Mouse (Mus musculus) embryo, embryonic 10 days (tissue): ENCODE measurements around the gene Hspa1l.

ENCODE experiments used
- DNase-seq: peaks from one replicate; pipeline ENCODE4 v3.0.0-alpha.2; 2015; ENCODE audit warnings: low spot score

Hspa1l gene

DNA sequence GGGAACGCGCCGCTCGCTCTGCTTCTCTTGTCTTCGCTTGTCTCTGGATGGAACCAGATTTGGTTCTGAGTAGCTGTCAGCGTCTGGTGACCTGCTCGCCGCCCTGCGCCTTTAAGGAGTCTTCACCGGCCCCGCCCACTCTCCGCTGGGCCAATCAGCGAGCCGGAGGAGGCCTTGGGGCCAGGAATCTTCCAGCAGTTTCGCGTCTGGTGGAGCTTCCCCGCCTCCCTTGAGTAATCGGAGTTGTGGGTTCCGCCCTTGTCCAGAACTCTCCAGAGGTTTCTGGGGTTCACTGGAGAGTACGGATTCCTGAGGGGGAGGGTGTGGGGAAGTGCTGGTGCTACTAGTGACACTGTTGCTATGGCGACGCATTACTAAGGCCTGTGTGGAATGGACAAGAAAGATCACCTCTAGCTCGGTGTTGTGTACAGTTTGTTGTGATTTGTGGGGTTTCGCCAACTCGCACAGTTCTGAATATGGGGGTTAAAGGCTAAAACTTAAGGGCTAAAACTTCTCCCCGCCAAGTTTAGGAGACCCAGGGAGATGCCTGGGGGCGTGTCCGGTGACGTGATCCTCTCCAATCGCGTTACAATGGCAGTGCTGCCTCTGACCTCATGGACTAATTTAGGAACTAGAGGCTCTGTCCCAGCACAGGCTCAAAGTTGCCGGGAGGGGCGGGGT lies at the start of gene Hspa1l, which contains the start of gene Hspa1a:
Gene Hspa1l (plus strand): TSS at position 635 of the 681 bp plus-strand sequence.
Gene Hspa1a (minus strand): TSS at position 88 of the 681 bp plus-strand sequence.
- DNase-seq: peak; percentile 82

- DNase-seq: no peak
Measured at GRCm38 (mm10) chr17:34922939-34923338, 49.6 kb upstream of the Hspa1l start.

DNA sequence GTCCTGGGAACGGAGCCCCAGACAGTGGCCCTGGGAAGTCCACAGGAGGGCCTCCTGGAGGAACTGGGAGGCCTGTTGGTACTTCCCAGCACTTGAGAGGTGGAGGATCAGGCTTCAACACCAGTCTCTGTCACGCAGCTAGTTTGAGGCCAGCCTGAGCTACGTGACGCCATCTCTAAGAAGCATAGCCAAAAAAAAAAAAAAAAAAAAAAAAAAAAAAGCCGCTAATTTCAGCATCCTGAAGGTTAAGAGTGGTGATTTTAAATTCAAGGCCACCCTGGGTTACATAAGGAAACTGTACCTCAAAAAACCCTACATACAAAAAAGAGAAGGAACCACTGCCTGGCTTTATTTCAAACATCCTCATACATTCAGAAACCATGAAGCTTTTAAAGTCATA lies 48.2 kb upstream of the Hspa1l start:
- no peak for DNase-seq

DNA sequence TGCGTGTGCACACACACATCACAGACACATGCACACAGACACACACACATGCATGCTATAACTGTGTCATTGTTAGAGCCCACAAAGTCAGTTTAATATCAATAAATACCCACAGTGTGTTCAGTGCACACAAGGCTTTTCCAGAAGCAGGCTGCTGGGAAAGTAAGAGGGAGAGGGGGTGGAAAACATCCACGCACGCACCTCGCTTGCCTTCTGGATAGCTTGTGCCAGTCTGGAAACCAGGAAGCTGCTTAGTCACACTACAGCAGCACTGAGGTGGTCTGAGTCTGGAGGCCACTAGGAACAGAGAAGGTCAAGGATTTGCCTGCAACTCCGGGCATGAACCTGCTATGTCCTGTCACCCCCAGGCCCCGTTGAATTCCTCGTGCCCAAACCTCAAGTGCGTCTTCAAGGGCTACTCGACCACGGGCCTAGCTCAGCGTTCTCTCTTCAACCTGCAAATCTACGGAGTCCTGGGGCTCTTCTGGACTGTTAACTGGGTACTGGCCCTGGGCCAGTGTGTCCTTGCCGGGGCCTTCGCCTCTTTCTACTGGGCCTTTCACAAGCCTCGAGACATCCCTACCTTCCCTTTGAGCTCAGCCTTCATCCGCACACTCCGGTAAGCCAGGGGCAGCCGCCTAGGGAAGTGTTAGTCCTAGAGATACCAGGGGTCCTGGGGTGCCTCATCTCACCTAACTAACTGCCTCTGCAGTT lies 45.0 kb upstream of the Hspa1l start:
- no peak for DNase-seq

DNA sequence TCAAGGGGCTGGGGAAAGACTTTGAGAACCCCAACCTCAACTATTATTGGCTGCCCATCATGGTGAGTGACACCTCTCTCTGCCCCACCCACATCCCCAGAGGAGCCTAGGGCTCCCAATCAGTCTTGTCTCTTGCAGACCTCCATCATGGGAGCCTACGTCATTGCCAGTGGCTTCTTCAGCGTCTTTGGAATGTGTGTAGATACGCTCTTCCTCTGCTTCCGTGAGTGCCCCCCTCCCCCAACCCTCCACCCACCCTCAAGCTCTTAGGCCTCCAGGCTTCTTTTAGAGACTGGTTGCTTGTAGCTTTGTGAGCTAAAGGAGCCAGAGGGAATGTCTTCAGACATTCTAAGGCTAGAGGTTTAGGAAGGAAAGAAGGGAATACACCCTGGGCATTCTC lies 43.7 kb upstream of the Hspa1l start:
- DNase-seq: no peak

DNA sequence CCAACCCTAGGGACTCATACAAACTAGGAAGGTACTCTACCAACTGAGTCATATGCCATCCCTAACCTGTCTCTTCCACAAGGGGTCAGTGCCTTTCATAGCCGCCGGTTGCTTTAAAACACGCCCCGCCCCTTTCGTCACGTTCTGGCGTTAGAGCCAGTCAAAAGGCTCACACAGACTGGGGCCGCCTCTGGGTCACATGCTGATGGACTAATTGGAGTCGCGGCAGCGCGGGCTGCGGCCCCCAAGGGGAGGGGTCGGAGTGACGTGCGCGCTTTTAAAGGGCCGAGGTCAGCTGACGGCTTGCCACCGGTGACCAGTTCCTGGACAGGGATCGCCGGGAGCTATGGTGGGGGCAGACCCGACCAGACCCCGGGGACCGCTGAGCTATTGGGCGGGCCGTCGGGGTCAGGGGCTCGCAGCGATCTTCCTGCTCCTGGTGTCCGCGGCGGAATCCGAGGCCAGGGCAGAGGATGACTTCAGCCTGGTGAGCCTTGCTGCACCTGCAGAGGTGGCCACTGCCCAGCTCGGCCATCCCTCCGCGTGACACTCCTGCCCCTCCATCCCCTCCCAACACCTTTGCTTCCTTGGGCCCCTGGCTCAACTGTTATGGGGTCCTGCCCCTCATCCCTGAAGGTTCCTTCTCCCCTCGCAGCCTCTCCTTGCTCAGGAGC lies 41.3 kb upstream of the Hspa1l start, which contains the start of gene Neu1:
Gene Neu1 (plus strand): TSS at position 193 of the 674 bp plus-strand sequence.
- DNase-seq: peak; percentile 99

GRCm38 (mm10) chr17:34931735-34932098 lies 40.8 kb upstream of the Hspa1l start:
- no peak for DNase-seq

DNA sequence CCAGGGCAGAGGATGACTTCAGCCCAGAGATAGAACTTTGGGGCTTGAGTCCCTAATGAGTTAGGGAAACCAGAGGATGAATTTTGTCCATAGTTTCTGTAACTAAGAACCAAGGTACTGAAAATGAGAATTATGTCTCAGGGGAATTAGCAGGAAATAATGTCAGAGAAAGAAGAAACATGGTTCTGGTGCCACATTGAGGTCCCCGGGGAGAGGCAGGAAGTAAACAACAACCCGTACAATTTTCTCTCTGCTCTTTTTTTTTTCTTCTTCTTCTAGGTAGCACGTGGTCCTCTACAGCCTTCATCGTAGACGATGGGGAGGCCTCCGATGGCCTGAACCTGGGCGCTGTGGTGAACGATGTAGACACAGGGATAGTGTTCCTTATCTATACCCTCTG lies 40.2 kb upstream of the Hspa1l start:
- no peak for DNase-seq

DNA sequence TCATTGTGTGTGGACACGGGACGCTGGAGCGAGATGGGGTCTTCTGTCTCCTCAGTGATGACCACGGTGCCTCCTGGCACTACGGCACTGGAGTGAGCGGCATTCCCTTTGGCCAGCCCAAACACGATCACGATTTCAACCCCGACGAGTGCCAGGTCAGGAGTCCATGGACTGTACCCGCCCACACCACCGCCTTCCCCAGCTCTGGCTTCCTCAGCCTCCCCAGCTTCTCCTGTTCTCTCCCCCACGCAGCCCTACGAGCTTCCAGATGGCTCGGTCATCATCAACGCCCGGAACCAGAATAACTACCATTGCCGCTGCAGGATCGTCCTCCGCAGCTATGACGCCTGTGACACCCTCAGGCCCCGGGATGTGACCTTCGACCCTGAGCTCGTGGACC lies 38.5 kb upstream of the Hspa1l start:
- peak; percentile 20 for DNase-seq

DNA sequence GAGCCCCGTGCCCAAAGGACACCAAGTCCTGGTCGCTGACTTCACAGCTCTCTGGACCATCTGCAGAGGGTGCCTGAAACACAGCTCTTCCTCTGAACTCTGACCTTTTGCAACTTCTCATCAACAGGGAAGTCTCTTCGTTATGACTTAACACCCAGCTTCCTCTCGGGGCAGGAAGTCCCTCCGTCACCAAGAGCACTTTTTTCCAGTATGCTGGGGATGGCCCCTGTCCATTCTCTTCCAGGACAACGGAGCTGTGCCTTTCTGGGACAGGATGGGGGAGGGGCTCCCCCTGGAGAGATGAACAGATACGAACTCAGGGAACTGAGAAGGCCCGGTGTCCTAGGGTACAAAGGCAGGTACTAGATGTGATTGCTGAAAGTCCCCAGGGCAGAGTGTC lies 37.7 kb upstream of the Hspa1l start:
- no peak for DNase-seq

GRCm38 (mm10) chr17:34937960-34938505 lies 34.5 kb upstream of the Hspa1l start:
- no peak for DNase-seq

DNA sequence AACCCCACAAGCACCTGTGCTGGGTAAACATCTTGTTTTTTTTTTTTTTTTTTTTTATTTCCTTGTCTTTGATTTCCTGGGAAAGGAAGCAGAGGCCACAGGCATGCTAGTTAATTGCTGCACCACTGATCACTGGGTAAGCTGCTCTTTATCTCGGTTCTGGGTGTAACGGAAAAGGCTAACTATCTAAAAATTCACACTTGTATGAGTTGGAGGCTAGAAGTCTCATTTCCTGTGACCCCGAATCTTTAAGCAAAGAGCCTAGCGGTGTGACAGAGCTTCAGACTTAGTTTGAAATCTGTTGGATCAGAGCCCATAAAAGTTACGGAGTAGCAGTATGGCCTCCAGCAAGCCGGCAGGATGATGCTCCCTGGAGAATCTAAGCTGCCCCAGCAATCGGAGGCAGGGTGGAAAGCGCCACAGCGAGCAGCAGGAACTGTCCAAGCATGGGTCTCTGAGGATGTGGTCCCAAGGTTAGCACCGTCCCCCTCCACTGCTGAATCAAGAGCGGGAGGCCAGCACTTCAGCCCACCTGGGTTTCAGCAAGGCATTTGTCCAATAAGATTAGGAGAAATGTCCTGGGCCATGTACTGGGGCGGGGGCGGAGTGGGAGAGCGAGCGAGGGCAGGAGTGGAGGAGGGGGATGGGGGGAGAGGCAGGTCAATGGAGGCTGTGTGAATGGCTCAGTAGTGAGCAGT lies 31.0 kb upstream of the Hspa1l start:
- DNase-seq: peak; percentile 56

- DNase-seq: no peak
Measured at GRCm38 (mm10) chr17:34943128-34943815, 29.2 kb upstream of the Hspa1l start.

GRCm38 (mm10) chr17:34944362-34944761 lies 28.1 kb upstream of the Hspa1l start:
- DNase-seq: no peak

DNA sequence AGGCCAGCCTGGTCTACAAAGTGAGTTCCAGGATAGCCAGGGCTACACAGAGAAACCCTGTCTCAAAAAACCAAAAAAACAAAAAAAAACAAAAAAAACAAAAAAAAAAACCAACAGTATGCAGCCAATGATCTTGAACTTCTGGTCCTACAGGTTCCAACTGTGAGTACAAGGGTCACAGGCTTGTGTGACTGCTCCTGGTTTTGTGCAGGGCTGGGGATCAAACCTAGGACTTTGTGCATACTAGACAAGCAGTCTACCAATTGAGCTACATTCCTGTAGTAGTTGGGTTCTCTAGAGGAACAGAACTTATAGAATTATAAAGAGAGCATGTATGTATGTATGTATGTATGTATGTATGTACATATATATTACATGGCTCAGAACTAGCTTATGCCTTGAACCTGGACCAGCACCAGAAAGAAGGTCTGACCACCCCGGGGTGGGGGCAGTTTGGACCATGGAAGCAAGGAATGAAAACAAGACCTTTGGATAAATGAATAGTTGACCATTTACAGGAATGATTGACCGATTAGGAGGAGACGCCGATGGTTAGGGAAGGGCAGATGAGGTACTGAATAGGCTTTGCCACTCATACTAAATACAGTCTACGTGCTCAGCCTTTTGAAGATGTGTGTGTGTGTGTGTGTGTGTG lies 25.9 kb upstream of the Hspa1l start:
- no peak for DNase-seq

- peak; percentile 64 for DNase-seq
Measured at GRCm38 (mm10) chr17:34947606-34948005, 24.9 kb upstream of the Hspa1l start.

DNA sequence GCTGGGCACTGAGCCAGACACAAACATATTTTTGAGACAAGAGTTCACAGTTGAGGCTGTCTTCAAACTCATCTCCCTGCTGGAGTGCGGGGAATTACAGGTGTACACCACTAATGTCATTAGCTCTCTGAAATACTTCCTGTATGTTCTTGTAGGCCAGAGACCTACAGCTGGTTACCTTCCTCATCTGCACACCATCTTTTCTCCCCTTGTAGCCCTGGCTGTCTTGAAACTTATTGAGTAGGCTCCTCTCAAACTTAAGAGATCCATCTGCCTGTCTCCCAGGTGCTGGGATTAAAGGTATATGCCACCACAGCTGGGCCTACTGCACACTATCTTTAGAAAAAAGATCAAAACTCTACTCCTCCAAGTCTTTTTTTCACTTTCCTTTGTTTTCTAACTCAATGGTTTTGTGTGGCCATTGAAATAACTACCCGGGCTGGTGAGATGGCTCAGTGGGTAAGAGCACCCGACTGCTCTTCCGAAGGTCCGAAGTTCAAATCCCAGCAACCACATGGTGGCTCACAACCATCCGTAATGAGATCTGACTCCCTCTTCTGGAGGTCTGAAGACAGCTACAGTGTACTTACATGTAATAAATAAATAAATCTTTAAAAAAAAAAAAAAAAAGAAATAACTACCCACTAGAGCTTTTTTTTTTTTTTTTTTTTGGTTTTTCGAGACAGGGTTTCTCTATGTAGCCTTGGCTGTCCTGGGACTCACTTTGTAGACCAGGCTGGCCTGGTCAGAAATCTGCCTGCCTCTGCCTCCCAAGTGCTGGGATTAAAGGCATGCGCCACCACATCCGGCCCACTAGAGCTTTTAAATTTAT lies 23.6 kb upstream of the Hspa1l start:
- peak; percentile 26 for DNase-seq

DNA sequence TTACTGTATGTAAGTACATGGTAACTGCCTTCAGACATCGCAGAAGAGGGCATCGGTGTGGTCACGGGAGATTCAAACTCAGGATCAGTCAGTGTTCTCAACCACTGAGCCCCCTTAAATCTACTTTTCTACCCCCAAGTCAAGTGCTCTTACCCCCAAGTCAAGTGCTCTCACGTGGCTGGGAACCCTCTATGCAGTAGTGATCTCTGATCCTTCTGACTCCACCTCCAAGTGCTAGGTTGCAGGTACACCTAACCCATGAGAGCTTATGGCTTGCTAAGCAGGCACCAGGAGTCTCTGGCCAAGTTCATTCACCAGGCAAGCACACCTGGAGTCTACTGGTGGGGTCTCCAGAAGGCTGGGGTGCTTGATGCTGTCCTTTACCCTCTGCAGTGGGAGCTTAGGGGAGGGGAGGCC lies 22.9 kb upstream of the Hspa1l start:
- peak; percentile 72 for DNase-seq

DNA sequence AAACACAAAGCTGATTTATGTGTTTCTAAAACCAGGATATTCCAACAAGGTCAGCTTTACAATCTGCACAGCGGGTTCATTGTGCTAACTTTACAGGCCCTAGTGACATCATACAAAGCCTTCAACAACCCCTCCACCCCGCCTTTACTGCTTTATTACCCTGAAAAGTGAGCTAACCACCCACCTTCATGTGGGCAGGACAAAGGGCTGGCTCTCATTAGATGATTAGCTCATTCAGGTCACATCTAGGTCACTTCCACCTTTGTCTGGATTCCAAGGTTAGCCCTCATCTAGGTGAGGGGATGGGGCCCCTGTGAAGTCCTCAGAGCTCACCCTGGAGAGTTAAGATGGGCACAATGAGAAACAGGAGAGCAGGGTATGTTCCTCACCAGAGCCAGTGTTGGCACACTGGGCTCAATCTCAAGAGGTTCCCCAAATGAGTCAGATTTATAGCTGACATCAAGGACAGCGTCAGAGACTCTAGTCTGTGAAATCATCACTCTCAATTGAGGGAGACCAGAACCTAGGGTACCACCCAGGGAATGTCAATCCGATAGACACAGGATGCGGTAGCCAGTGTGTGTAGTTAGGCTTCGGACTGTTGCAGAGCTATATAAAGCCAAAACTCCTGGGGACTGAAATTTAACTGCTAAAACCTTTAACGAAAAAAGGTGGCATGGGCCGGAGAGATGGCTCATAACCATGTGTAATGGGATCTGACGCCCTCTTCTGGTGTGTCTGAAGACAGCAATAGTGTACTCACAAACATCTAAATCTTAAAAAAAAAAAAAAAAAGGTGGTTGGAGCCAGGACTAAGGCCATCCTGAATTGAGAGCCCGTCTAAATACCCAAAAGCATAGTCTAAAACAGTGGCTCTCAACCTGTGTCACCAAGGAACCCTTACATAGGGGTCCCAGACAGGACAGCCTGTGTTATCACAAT lies 21.7 kb upstream of the Hspa1l start:
- peak; percentile 44 for DNase-seq
